Mouse (Mus musculus): Measurements from ENCODE around the gene Trim29. TPM values are rescaled to one million over a fixed set of nuclear protein-coding genes. Genes with fewer than 3 reads are reported as not detected.

Gene Trim29
- polyA plus RNA-seq, 1 experiment from 2014 or later = 37.1 TPM

DNA sequence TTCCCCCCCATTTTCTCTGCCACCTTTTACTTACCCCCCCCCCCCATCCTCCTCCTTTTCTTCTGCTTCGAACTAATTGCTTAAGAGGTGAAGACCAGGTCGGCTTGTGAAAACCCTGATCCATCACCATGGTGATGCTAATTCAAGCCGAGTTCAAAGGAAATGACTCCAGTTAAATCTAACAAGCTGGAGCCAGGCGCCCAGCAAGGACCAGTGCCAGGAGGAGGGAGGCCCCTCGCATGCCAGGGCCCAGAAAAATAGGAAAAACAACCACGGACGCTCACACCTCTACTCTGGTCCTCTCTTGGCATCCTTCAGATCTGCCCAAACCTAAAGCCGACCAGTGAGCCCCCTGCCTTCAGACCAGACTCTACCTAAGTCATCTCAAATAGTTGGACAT is 41.5 kb upstream of the Trim29 start:
- Histone ChIP-seq H3K27me3 (replicated peaks; ENCODE audit: control insufficient read depth, insufficient read depth, low read length) (peaks cover 27% of the 10 kb centered on the region), H3K9me3 (ENCODE audit: control insufficient read depth, low read length) (peaks cover 4% of the 10 kb centered on the region), H3K4me1 (ENCODE audit: control insufficient read depth, insufficient read depth, low read length) (peaks cover 20% of the 10 kb centered on the region), H3K36me3 (ENCODE audit: control insufficient read depth, insufficient read depth, low read length) (no peaks in the 10 kb centered on the region), H3K27ac (replicated peaks; ENCODE audit: low read depth, low read length) (no peak overlapping the region), H3K9ac (ENCODE audit: low read depth, low read length) (no peak overlapping the region), H3K4me3 (ENCODE audit: low read depth, low read length) (no peak overlapping the region), H3K4me2 (ENCODE audit: low read depth, low read length) (no peak overlapping the region)
- ATAC-seq (ENCODE audit: low read depth) = no peak
- DNase-seq (ENCODE audit: low spot score) = no peak
- 17% methylated on average over 8 of the region's 8 CpGs for WGBS

- no peak overlapping the region for H3K27ac ChIP-seq (replicated peaks; ENCODE audit: low read depth, low read length)
- peaks cover 4% of the 10 kb centered on the region for H3K9me3 ChIP-seq (ENCODE audit: control insufficient read depth, low read length)
- H3K9ac ChIP-seq (ENCODE audit: low read depth, low read length) = peak overlapping the region; percentile 53
- peaks cover 9% of the 10 kb centered on the region for H3K4me1 ChIP-seq (ENCODE audit: control insufficient read depth, insufficient read depth, low read length)
- ATAC-seq (ENCODE audit: low read depth) (no peak), DNase-seq (ENCODE audit: low spot score) (no peak)
- peak overlapping the region; percentile 13; the same call in 1 of the 2 replicates for H3K4me3 ChIP-seq (ENCODE audit: low read depth, low read length)
- H3K27me3 ChIP-seq (replicated peaks; ENCODE audit: control insufficient read depth, insufficient read depth, low read length) = peaks cover 27% of the 10 kb centered on the region
- no peaks in the 10 kb centered on the region for H3K36me3 ChIP-seq (ENCODE audit: control insufficient read depth, insufficient read depth, low read length)
- H3K4me2 ChIP-seq (ENCODE audit: low read depth, low read length) = peak overlapping the region; percentile 43
- WGBS = 12% methylated on average over 17 of the region's 17 CpGs
Measured at GRCm38 (mm10) chr9:43270723-43271252, 39.9 kb upstream of the Trim29 start.

- Histone ChIP-seq H3K4me2 (ENCODE audit: low read depth, low read length) (no peak overlapping the region), H3K27ac (replicated peaks; ENCODE audit: low read depth, low read length) (no peak overlapping the region), H3K36me3 (ENCODE audit: control insufficient read depth, insufficient read depth, low read length) (no peaks in the 10 kb centered on the region), H3K27me3 (replicated peaks; ENCODE audit: control insufficient read depth, insufficient read depth, low read length) (peaks cover 27% of the 10 kb centered on the region), H3K9ac (ENCODE audit: low read depth, low read length) (no peak overlapping the region), H3K4me3 (ENCODE audit: low read depth, low read length) (no peak overlapping the region), H3K4me1 (ENCODE audit: control insufficient read depth, insufficient read depth, low read length) (peaks cover 9% of the 10 kb centered on the region), H3K9me3 (ENCODE audit: control insufficient read depth, low read length) (peaks cover 4% of the 10 kb centered on the region)
- ATAC-seq (ENCODE audit: low read depth) = no peak
- WGBS = 65% methylated on average over 14 of the region's 14 CpGs
- DNase-seq (ENCODE audit: low spot score) = no peak
Measured at GRCm38 (mm10) chr9:43271761-43272518, 38.7 kb upstream of the Trim29 start.

GRCm38 (mm10) chr9:43273735-43274134 is 36.9 kb upstream of the Trim29 start:
- WGBS = 67% methylated on average over 9 of the region's 9 CpGs
- Histone ChIP-seq H3K4me1 (ENCODE audit: control insufficient read depth, insufficient read depth, low read length) (peaks cover 9% of the 10 kb centered on the region), H3K4me2 (ENCODE audit: low read depth, low read length) (no peak overlapping the region), H3K4me3 (ENCODE audit: low read depth, low read length) (no peak overlapping the region), H3K27ac (replicated peaks; ENCODE audit: low read depth, low read length) (no peak overlapping the region), H3K9me3 (ENCODE audit: control insufficient read depth, low read length) (peaks cover 1% of the 10 kb centered on the region), H3K36me3 (ENCODE audit: control insufficient read depth, insufficient read depth, low read length) (no peaks in the 10 kb centered on the region), H3K9ac (ENCODE audit: low read depth, low read length) (no peak overlapping the region), H3K27me3 (replicated peaks; ENCODE audit: control insufficient read depth, insufficient read depth, low read length) (peaks cover 27% of the 10 kb centered on the region)
- ATAC-seq (ENCODE audit: low read depth) = no peak
- DNase-seq (ENCODE audit: low spot score) = peak; percentile 48

- ATAC-seq (ENCODE audit: low read depth) (peak; percentile 92), DNase-seq (ENCODE audit: low spot score) (peak; percentile 91)
Measured at GRCm38 (mm10) chr9:43284284-43284683, 26.4 kb upstream of the Trim29 start.

GRCm38 (mm10) chr9:43285281-43285680 is 25.4 kb upstream of the Trim29 start:
- 95% methylated on average over 4 of the region's 4 CpGs for WGBS
- DNase-seq (ENCODE audit: low spot score) (no peak), ATAC-seq (ENCODE audit: low read depth) (no peak)
- H3K27ac ChIP-seq (replicated peaks; ENCODE audit: low read depth, low read length) = no peak overlapping the region
- H3K4me3 ChIP-seq (ENCODE audit: low read depth, low read length) = no peak overlapping the region
- H3K9me3 ChIP-seq (ENCODE audit: control insufficient read depth, low read length) = no peaks in the 10 kb centered on the region
- no peaks in the 10 kb centered on the region for H3K4me1 ChIP-seq (ENCODE audit: control insufficient read depth, insufficient read depth, low read length)
- no peaks in the 10 kb centered on the region for H3K27me3 ChIP-seq (replicated peaks; ENCODE audit: control insufficient read depth, insufficient read depth, low read length)
- no peak overlapping the region for H3K4me2 ChIP-seq (ENCODE audit: low read depth, low read length)
- H3K9ac ChIP-seq (ENCODE audit: low read depth, low read length) = no peak overlapping the region
- no peaks in the 10 kb centered on the region for H3K36me3 ChIP-seq (ENCODE audit: control insufficient read depth, insufficient read depth, low read length)

More at GRCm38 (mm10) chr9:43284284-43284683, 26.4 kb upstream of the Trim29 start:
- Histone ChIP-seq H3K4me3 (ENCODE audit: low read depth, low read length) (no peak overlapping the region), H3K4me1 (ENCODE audit: control insufficient read depth, insufficient read depth, low read length) (no peaks in the 10 kb centered on the region), H3K36me3 (ENCODE audit: control insufficient read depth, insufficient read depth, low read length) (no peaks in the 10 kb centered on the region), H3K27me3 (replicated peaks; ENCODE audit: control insufficient read depth, insufficient read depth, low read length) (no peaks in the 10 kb centered on the region), H3K9me3 (ENCODE audit: control insufficient read depth, low read length) (no peaks in the 10 kb centered on the region), H3K27ac (replicated peaks; ENCODE audit: low read depth, low read length) (no peak overlapping the region), H3K9ac (ENCODE audit: low read depth, low read length) (0 out of 2 replicates have a peak overlapping the region, but pooled peaks have one; percentile 32), H3K4me2 (ENCODE audit: low read depth, low read length) (no peak overlapping the region)
- 5% methylated on average over 6 of the region's 6 CpGs for WGBS

DNA sequence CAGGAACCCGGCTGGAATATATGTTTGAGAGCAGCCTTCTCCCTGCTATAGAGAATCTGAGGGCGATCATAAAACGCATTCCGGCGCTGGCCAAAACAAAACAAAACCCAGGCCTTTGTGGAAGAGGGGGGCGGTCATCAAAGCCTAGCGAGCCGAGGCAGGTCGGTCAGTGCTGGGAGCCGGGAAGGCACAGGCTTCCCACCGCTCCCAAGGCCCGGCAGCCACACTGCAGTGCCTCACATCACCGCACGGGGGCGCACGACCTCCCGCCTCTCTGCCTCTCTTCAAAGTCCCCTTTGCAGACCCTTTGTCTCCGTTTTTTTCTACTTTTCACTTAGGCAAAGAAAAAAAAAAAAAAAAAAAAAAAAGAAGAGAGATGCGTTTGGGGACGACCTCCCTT is 23.8 kb upstream of the Trim29 start:
- H3K4me1 ChIP-seq (ENCODE audit: control insufficient read depth, insufficient read depth, low read length) = no peaks in the 10 kb centered on the region
- no peak overlapping the region for H3K4me3 ChIP-seq (ENCODE audit: low read depth, low read length)
- no peaks in the 10 kb centered on the region for H3K27me3 ChIP-seq (replicated peaks; ENCODE audit: control insufficient read depth, insufficient read depth, low read length)
- no peaks in the 10 kb centered on the region for H3K36me3 ChIP-seq (ENCODE audit: control insufficient read depth, insufficient read depth, low read length)
- peak overlapping the region; percentile 42 for H3K4me2 ChIP-seq (ENCODE audit: low read depth, low read length)
- peak overlapping the region; percentile 54 for H3K9ac ChIP-seq (ENCODE audit: low read depth, low read length)
- no peaks in the 10 kb centered on the region for H3K9me3 ChIP-seq (ENCODE audit: control insufficient read depth, low read length)
- peak; percentile 47 for DNase-seq (ENCODE audit: low spot score)
- 0 out of 2 replicates have a peak, but pooled peaks have one; percentile 44 for ATAC-seq (ENCODE audit: low read depth)
- WGBS = 2% methylated on average over 20 of the region's 20 CpGs
- H3K27ac ChIP-seq (replicated peaks; ENCODE audit: low read depth, low read length) = no peak overlapping the region

DNA sequence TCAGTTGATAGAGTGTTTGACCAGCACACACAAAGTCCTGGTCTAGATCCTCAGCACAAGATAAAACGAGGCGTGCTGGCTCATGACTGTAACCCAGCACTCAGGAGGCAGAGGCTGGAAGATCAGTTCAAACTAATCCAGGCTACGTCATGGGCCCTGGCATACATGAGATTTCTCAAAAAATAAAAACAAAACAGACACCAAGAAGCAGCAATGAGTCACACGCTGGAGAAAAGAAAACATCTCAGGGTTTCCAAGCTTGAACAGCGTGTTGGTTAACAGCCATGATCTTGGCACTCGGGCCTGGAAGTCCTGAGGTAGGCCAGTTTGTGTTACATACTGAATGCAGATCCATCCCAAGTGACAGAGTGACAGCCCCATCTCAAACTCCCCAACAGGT is 17.6 kb upstream of the Trim29 start:
- Histone ChIP-seq H3K36me3 (ENCODE audit: control insufficient read depth, insufficient read depth, low read length) (no peaks in the 10 kb centered on the region), H3K4me1 (ENCODE audit: control insufficient read depth, insufficient read depth, low read length) (no peaks in the 10 kb centered on the region), H3K27ac (replicated peaks; ENCODE audit: low read depth, low read length) (no peak overlapping the region), H3K9me3 (ENCODE audit: control insufficient read depth, low read length) (no peaks in the 10 kb centered on the region), H3K27me3 (replicated peaks; ENCODE audit: control insufficient read depth, insufficient read depth, low read length) (no peaks in the 10 kb centered on the region), H3K4me3 (ENCODE audit: low read depth, low read length) (no peak overlapping the region), H3K9ac (ENCODE audit: low read depth, low read length) (no peak overlapping the region), H3K4me2 (ENCODE audit: low read depth, low read length) (no peak overlapping the region)
- ATAC-seq (ENCODE audit: low read depth) (no peak), DNase-seq (ENCODE audit: low spot score) (no peak)
- 83% methylated on average over 6 of the region's 6 CpGs for WGBS

DNA sequence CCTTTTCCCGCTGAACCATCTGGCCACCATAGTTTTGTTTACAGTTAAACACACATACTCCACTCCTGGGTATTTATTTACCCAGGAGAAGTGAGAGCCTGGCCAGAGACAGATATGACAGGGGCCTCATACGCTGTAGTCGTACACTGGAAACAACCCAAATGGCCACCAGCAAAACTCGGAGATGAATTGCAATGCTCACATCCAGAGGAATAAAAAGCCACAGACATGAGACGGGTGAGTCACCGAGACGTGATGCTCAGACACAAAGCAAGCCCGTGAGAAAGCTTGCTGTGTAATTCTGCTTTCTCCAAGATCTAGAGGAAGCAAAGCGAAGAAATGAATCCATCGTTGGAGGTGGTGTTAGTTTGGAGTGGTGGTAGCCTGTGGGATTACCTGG is 10.3 kb upstream of the Trim29 start:
- no peak overlapping the region for H3K27ac ChIP-seq (replicated peaks; ENCODE audit: low read depth, low read length)
- H3K4me2 ChIP-seq (ENCODE audit: low read depth, low read length) = no peak overlapping the region
- H3K36me3 ChIP-seq (ENCODE audit: control insufficient read depth, insufficient read depth, low read length) = no peaks in the 10 kb centered on the region
- no peaks in the 10 kb centered on the region for H3K9me3 ChIP-seq (ENCODE audit: control insufficient read depth, low read length)
- no peaks in the 10 kb centered on the region for H3K27me3 ChIP-seq (replicated peaks; ENCODE audit: control insufficient read depth, insufficient read depth, low read length)
- DNase-seq (ENCODE audit: low spot score) (no peak), ATAC-seq (ENCODE audit: low read depth) (no peak)
- no peak overlapping the region for H3K4me3 ChIP-seq (ENCODE audit: low read depth, low read length)
- 60% methylated on average over 10 of the region's 10 CpGs for WGBS
- H3K9ac ChIP-seq (ENCODE audit: low read depth, low read length) = no peak overlapping the region
- no peaks in the 10 kb centered on the region for H3K4me1 ChIP-seq (ENCODE audit: control insufficient read depth, insufficient read depth, low read length)
